Mouse (Mus musculus): ENCODE measurements at regions not wholly inside any gene's neighbourhood (a gene's known extent, or its start where the extent isn't known, plus 50 kb on each side); places are given as distances from the start of the nearest gene placed in this dataset.

DNA sequence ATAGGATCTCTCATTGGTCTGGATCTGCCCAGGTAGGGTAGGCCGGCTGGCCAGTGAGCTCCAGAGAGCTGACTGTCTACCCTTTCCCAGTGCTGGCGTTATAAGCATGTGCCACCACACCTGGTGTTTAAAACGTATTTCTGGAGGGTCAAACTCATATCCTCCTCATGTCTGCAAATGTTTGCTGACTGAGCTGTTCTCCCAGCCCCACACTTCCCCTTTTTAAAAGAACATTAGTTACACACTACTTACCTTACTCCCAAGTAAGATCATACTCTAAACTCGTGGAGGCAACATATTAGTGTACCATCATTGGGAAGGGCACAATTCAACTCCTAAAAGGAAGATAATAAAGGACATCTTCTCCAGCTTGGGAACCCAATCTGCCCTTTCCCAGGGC, 126.6 kb upstream of the Id2 start:
- TF ChIP-seq CTCF (IDR thresholded peaks at IDR 0.05) (no peak), POLR2A (IDR thresholded peaks at IDR 0.05; ENCODE audit: insufficient read depth, low read depth, low read length) (no peak)
